Mouse (Mus musculus): ENCODE measurements around the gene Emid1.

DNA sequence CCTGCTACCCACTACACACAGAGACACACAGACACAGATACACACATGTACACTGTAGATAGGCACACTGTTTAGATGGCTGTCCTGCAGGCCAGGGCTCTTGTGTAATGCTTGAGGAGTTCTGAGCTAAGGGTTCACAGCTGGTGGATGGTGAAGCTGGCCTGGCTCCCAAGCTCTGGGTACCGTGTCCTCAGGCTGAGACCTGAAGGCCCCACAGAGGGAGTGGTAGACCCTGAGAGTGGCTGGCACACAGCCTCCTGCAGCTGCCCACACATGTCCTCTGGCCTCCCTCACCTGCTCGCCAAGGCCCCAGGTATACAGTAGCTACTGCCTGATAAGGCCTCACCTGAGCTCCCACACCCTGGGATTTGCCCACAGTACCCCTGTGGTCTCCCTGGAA, 10.1 kb downstream of the Emid1 start:
- TF ChIP-seq GATA1 (IDR thresholded peaks at IDR 0.05; ENCODE audit: low read length) (no peak), TAL1 (IDR thresholded peaks at IDR 0.05; ENCODE audit: low read length) (no peak)
